Mouse (Mus musculus) E14TG2a.4 (cell line): Measurements from ENCODE around the gene Sbno2.

Source experiments
- H3K27me3 ChIP-seq: 2 replicates; pipeline ENCODE4 v1.6.1; 2014; ENCODE audit warnings: low read length, control low read depth; ENCODE audit not compliant: insufficient read depth
- H3K36me3 ChIP-seq: 2 replicates; pipeline ENCODE4 v1.6.1; 2014; ENCODE audit warnings: low read length, control low read depth; ENCODE audit not compliant: insufficient read depth
- H3K4me1 ChIP-seq: replicated peaks from 2 replicates; pipeline ENCODE4 v1.6.1; 2014; ENCODE audit warnings: low read depth, low read length, control low read depth
- H3K4me3 ChIP-seq: replicated peaks from 2 replicates; pipeline ENCODE4 v1.5.1; 2014; ENCODE audit warnings: mild to moderate bottlenecking, low read length
- H3K9me3 ChIP-seq: 2 replicates; pipeline ENCODE4 v1.6.1; 2014; ENCODE audit warnings: low read length, control low read depth
- CTCF ChIP-seq: conservative IDR thresholded peaks from 2 replicates; pipeline ENCODE4 v1.5.1; 2014; ENCODE audit warnings: low read length
- NANOG ChIP-seq: IDR thresholded peaks from 2 replicates; pipeline ENCODE4 v1.6.1; 2014; ENCODE audit warnings: borderline replicate concordance, low read length, mixed read lengths
- POU5F1 ChIP-seq: IDR thresholded peaks from 2 replicates; pipeline ENCODE4 v1.6.1; 2014; ENCODE audit warnings: low read length, borderline replicate concordance

The Sbno2 gene

GRCm38 (mm10) chr10:80133226-80133849 lies 28.0 kb upstream of the Sbno2 start:
- no peaks in the 10 kb centered on the region for H3K9me3 ChIP-seq
- H3K36me3 ChIP-seq: peaks cover 78% of the 10 kb centered on the region
- H3K4me3 ChIP-seq: no peak overlapping the region
- H3K27me3 ChIP-seq: no peaks in the 10 kb centered on the region; the same call in 1 of the 2 replicates
- peaks cover 89% of the 10 kb centered on the region for H3K4me1 ChIP-seq
- TF ChIP-seq POU5F1: no peak
- TF ChIP-seq NANOG: no peak
- TF ChIP-seq CTCF: no peak

GRCm38 (mm10) chr10:80131952-80132350 lies 26.6 kb upstream of the Sbno2 start:
- H3K36me3 ChIP-seq: peaks cover 92% of the 10 kb centered on the region
- no peaks in the 10 kb centered on the region for H3K9me3 ChIP-seq
- no peaks in the 10 kb centered on the region; the same call in 1 of the 2 replicates for H3K27me3 ChIP-seq
- no peak for TF ChIP-seq NANOG
- TF ChIP-seq POU5F1: no peak
- no peak for TF ChIP-seq CTCF
- H3K4me3 ChIP-seq: peak overlapping the region; percentile 62
- H3K4me1 ChIP-seq: peaks cover 89% of the 10 kb centered on the region

- Histone ChIP-seq H3K27me3 (no peaks in the 10 kb centered on the region), H3K9me3 (no peaks in the 10 kb centered on the region), H3K36me3 (peaks cover 97% of the 10 kb centered on the region), H3K4me3 (peak overlapping the region; percentile 62), H3K4me1 (peaks cover 87% of the 10 kb centered on the region)
- no peak for TF ChIP-seq NANOG
- no peak for TF ChIP-seq POU5F1
Measured at GRCm38 (mm10) chr10:80131316-80131951, 26.1 kb upstream of the Sbno2 start.

GRCm38 (mm10) chr10:80130403-80131031 lies 25.1 kb upstream of the Sbno2 start:
- TF ChIP-seq NANOG: no peak
- no peak for TF ChIP-seq CTCF
- TF ChIP-seq POU5F1: no peak
- H3K4me1 ChIP-seq: peaks cover 88% of the 10 kb centered on the region
- H3K36me3 ChIP-seq: peaks cover 98% of the 10 kb centered on the region
- H3K4me3 ChIP-seq: peak overlapping the region; percentile 62
- no peaks in the 10 kb centered on the region for H3K9me3 ChIP-seq
- H3K27me3 ChIP-seq: no peaks in the 10 kb centered on the region

GRCm38 (mm10) chr10:80129846-80130245 lies 24.5 kb upstream of the Sbno2 start:
- Histone ChIP-seq H3K9me3 (no peaks in the 10 kb centered on the region), H3K27me3 (no peaks in the 10 kb centered on the region), H3K4me1 (peaks cover 88% of the 10 kb centered on the region), H3K36me3 (peaks cover 98% of the 10 kb centered on the region), H3K4me3 (peak overlapping the region; percentile 35; the same call in 1 of the 2 replicates)
- no peak for TF ChIP-seq CTCF
- TF ChIP-seq POU5F1: no peak
- TF ChIP-seq NANOG: no peak

- H3K4me3 ChIP-seq: no peak overlapping the region
- H3K36me3 ChIP-seq: peaks cover 98% of the 10 kb centered on the region
- no peaks in the 10 kb centered on the region for H3K27me3 ChIP-seq
- no peak for TF ChIP-seq NANOG
- TF ChIP-seq CTCF: no peak
- no peak for TF ChIP-seq POU5F1
- no peaks in the 10 kb centered on the region for H3K9me3 ChIP-seq
- H3K4me1 ChIP-seq: peaks cover 94% of the 10 kb centered on the region
Measured at GRCm38 (mm10) chr10:80127920-80128319, 22.5 kb upstream of the Sbno2 start.

GRCm38 (mm10) chr10:80123932-80124562 lies 18.7 kb upstream of the Sbno2 start:
- Histone ChIP-seq H3K27me3 (no peaks in the 10 kb centered on the region), H3K4me3 (no peak overlapping the region), H3K9me3 (no peaks in the 10 kb centered on the region), H3K4me1 (peaks cover 93% of the 10 kb centered on the region), H3K36me3 (peaks cover 98% of the 10 kb centered on the region)
- TF ChIP-seq CTCF: no peak
- TF ChIP-seq POU5F1: no peak
- TF ChIP-seq NANOG: no peak

- H3K4me3 ChIP-seq: no peak overlapping the region
- H3K9me3 ChIP-seq: no peaks in the 10 kb centered on the region
- no peak for TF ChIP-seq CTCF
- TF ChIP-seq NANOG: no peak
- TF ChIP-seq POU5F1: no peak
- no peaks in the 10 kb centered on the region for H3K27me3 ChIP-seq
- H3K36me3 ChIP-seq: peaks cover 99% of the 10 kb centered on the region
- H3K4me1 ChIP-seq: peaks cover 96% of the 10 kb centered on the region
Measured at GRCm38 (mm10) chr10:80121639-80122038, 16.3 kb upstream of the Sbno2 start.
